Mouse (Mus musculus) stomach, postnatal 0 days (tissue): ENCODE measurements around the gene Psen2.

Source experiments
- CTCF ChIP-seq: IDR thresholded peaks from 2 replicates; pipeline ENCODE4 v1.5.1; 2016; ENCODE audit warnings: antibody characterized with exemption, low read depth, mild to moderate bottlenecking, moderate library complexity
- EP300 ChIP-seq: optimal IDR thresholded peaks from 2 replicates; pipeline ENCODE3; 2016; ENCODE audit warnings: antibody characterized with exemption

- TF ChIP-seq CTCF, result no peak
- TF ChIP-seq EP300, result no peak
These were observed 41.2 kb downstream of the Psen2 start for GRCm38 (mm10) chr1:180222007-180222406.
